In the genomic region with DNA sequence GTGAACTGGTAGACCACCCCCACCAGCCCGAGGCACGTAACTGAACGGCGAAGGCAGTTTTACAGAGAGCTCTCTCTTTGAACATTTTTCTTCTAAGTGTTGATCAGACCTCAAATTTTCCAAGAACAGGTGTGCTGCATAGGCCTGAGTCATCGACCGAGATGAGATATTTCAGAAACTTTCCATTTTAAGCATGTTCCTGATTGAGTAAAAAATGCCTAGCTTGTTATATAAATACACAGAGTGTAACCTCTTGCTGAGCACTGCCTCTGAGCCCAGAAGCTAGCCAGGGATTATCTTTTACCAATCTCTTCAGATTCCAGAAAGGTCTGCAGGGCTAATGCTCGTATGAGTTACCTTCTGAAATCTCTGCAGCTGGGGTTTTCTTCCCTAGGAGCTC, we compare ENCODE assay signal across 20 mouse cellular contexts.
DNase-seq lines count a peak whose midpoint lies in the region; ATAC-seq and TF ChIP-seq lines count a peak whose summit lies in the region.
"Had no signal": no experiment of that assay in that cellular context is flagged by ENCODE, and none has a peak within 500 bp of the region (broad histone marks: within the 10 kb centered on the region; RNA-seq: fewer than 3 reads in every experiment).

No protein-coding gene starts in this region.

- H3K9ac ChIP-seq in intestine, embryonic 16.5 days (ENCODE audit: low read depth, low read length) = no peak overlapping the region
- H3K9ac ChIP-seq: embryonic facial prominence, embryonic 12.5 days; forebrain, embryonic 15.5 days; heart, embryonic 15.5 days; hindbrain, embryonic 13.5 days; intestine, embryonic 15.5 days had no signal

- no peak for TF ChIP-seq POLR2A in cerebellum, adult 2 months (IDR thresholded peaks at IDR 0.05; ENCODE audit: borderline replicate concordance, insufficient read depth, low read length)

- no peaks in the 10 kb centered on the region for H3K27me3 ChIP-seq in cerebellum, adult 2 months (ENCODE audit: control insufficient read depth, insufficient read depth, low read length)
- H3K27me3 ChIP-seq in intestine, embryonic 16.5 days (replicated peaks; ENCODE audit: control insufficient read depth, insufficient read depth, low read length) = no peaks in the 10 kb centered on the region
- H3K27me3 ChIP-seq: embryonic facial prominence, embryonic 12.5 days; forebrain, embryonic 15.5 days; hindbrain, embryonic 13.5 days; intestine, embryonic 15.5 days had no signal

- WGBS in cerebellum, adult 2 months = 58% methylated on average over 7 of the region's 7 CpGs
- 83% methylated on average over 7 of the region's 7 CpGs for WGBS in intestine, embryonic 16.5 days

- no peaks in the 10 kb centered on the region for H3K36me3 ChIP-seq in intestine, embryonic 16.5 days (ENCODE audit: control insufficient read depth, insufficient read depth, low read length)
- H3K36me3 ChIP-seq: embryonic facial prominence, embryonic 12.5 days; forebrain, embryonic 15.5 days; G1E; heart, embryonic 15.5 days; hindbrain, embryonic 13.5 days; intestine, embryonic 15.5 days had no signal

- no peaks in the 10 kb centered on the region for H3K9me3 ChIP-seq in intestine, embryonic 16.5 days (ENCODE audit: control insufficient read depth, low read length)
- H3K9me3 ChIP-seq: embryonic facial prominence, embryonic 12.5 days; forebrain, embryonic 15.5 days; G1E; heart, embryonic 15.5 days; hindbrain, embryonic 13.5 days; intestine, embryonic 15.5 days had no signal

- H3K27ac ChIP-seq in cerebellum, adult 2 months (ENCODE audit: insufficient read depth, low read length) = peak overlapping the region; percentile 56; the same call in 1 of the 2 replicates
- peak overlapping the region; percentile 54; the same call in 1 of the 2 replicates for H3K27ac ChIP-seq in left cerebral cortex, adult 2 months
- no peak overlapping the region for H3K27ac ChIP-seq in intestine, embryonic 16.5 days (ENCODE audit: low read length)
- H3K27ac ChIP-seq: embryonic facial prominence, embryonic 12.5 days; forebrain, embryonic 15.5 days; heart, adult 2 months; heart, embryonic 15.5 days; hindbrain, embryonic 13.5 days; hindbrain, postnatal 0 days; intestine, embryonic 15.5 days had no signal

- TF ChIP-seq CTCF in cerebellum, adult 2 months (IDR thresholded peaks at IDR 0.05; ENCODE audit: borderline replicate concordance, insufficient read depth, low read depth, low read length) = no peak
- no peak for TF ChIP-seq CTCF in left cerebral cortex, adult 2 months (IDR thresholded peaks at IDR 0.05)

- peaks cover 15% of the 10 kb centered on the region; the same call in 1 of the 2 replicates for H3K4me1 ChIP-seq in cerebellum, adult 2 months (ENCODE audit: control insufficient read depth, insufficient read depth, low read length)
- H3K4me1 ChIP-seq in intestine, embryonic 16.5 days (ENCODE audit: control insufficient read depth, insufficient read depth, low read length) = no peaks in the 10 kb centered on the region
- H3K4me1 ChIP-seq: embryonic facial prominence, embryonic 12.5 days; forebrain, embryonic 15.5 days; intestine, embryonic 15.5 days had no signal

- DNase-seq in cerebellum, adult 2 months = peak in 1 of 2 experiments; percentile 70
- DNase-seq in left cerebral cortex, adult 2 months (ENCODE audit: extremely low spot score in 1 of 2, low spot score in 2 of 2) = peak in 1 of 2 experiments; percentile 24
- DNase-seq in left cerebral cortex, adult 18-20 months (ENCODE audit: low spot score in 2 of 2) = no peak
- peak; percentile 9 for DNase-seq in CD4-positive, CD25-positive, alpha-beta regulatory T cell, adult 2 months (ENCODE audit: low read depth, low spot score)
- peak; percentile 77 for DNase-seq in brain, adult 2 months (ENCODE audit: low read depth, low spot score)
- DNase-seq: adrenal gland, postnatal 10 days; cerebellum, postnatal 10 days; gastrocnemius, postnatal 14 days; heart, adult 2 months; heart, postnatal 14 days had no signal

- intact Hi-C loops in left cerebral cortex, adult 2 months (cut with DNase I) = loop anchor here (5.0 kb wide), 1 partner anchor 140 kb away; a partner anchor contains a TSS

- no peak overlapping the region for H3K4me3 ChIP-seq in cerebellum, adult 2 months (replicated peaks; ENCODE audit: insufficient read depth, low read depth, low read length)
- no peak overlapping the region for H3K4me3 ChIP-seq in left cerebral cortex, adult 2 months
- H3K4me3 ChIP-seq in intestine, embryonic 16.5 days (ENCODE audit: low read length) = no peak overlapping the region
- H3K4me3 ChIP-seq: embryonic facial prominence, embryonic 12.5 days; forebrain, embryonic 15.5 days; heart, adult 2 months; heart, embryonic 15.5 days; hindbrain, embryonic 13.5 days; intestine, embryonic 15.5 days had no signal

- H3K4me2 ChIP-seq in intestine, embryonic 16.5 days (ENCODE audit: low read depth, low read length) = no peak overlapping the region
- H3K4me2 ChIP-seq: embryonic facial prominence, embryonic 12.5 days; forebrain, embryonic 15.5 days; heart, embryonic 11.5 days; heart, embryonic 15.5 days; hindbrain, embryonic 13.5 days; intestine, embryonic 15.5 days had no signal

- no peak for ATAC-seq in cerebellum, adult (ENCODE audit: insufficient number of reproducible peaks, low FRiP score, low TSS enrichment)
- no peak for ATAC-seq in intestine, embryonic 16.5 days
- ATAC-seq: forebrain, embryonic 15.5 days; intestine, embryonic 15.5 days had no signal

Comparison
In these comparisons a context has a peak if more than half of its experiments do, and no peak if none do; other contexts are left out.
1. DNase-seq: peak in CD4-positive, CD25-positive, alpha-beta regulatory T cell, adult 2 months (single experiment) and brain, adult 2 months (single experiment); none in left cerebral cortex, adult 18-20 months (0 of 2).